Mouse (Mus musculus): ENCODE data around the gene Rpl23a.

Rpl23a gene

DNA sequence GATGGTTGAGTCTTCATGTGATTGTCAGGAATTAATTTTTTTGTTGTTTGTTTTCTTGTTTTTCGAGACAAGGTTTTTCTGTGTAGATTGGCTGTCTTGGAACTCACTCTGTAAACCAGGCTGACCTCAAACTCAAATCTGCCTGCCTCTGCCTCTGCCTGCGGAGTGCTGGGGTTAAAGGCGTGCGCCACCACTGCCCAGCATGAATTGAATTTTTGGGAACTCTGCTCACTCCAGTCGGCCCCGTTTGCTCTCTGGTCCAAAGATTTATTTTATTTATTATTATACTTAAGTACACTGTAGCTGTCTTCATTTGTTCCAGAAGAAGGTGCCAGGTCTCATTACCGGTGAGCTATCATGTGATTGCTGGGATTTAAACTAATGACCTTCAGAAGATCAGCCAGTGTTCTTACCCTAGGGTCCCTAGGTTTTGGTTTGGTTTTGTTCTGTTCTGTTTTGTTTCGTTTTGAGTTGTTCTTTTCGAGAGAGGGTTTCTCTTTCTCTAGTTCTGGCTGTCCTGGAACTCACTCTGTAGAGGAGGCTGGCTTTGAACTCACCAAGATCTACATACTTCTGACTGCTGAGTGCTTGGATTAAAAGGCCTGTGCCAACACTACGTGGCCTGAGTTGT is 615 bp upstream of the Rpl23a start:
- no peak for DNase-seq

DNA sequence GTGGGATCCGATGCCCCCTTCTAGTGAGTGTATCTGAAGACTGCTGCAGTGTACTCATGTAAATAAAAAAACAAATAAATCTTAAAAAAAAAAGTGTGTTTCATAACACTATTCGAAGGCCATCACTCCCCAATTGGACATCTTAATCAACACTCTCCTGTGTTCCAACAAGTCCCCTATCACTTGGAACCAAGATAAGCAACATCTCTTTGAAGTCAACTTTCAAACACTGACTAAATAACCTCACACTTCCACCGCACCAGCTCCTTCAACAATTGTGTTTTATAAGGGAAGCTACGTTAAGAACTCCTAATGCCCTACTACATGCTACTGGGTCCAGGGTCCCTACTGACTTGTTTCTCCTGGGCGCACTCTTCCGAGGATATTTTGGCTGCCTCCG is 934 bp downstream of the Rpl23a start:
- no peak for DNase-seq

DNA sequence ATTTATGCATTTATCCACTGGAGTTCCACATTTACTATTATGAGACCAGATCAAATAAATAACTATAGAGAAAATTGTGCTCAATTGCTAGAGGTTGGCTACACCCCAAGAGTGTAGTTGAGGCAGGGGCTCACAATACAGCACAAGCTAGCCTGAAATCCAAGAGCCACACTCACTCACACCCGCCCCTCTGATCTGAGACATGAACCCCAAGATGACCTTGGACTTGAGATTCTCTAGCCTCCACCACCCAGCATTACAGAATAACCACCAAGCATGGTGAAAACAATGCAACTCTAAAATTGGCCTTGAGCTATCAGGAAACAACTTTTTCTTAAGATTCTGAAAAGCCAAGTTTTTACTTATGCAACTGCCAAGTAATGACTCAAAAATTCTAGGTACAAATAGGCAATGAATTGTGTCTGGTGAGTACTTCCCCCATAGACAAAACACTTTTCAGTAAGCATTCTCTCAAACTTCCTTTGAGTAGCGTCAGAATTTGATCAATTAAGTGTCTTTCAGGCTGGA is 1.5 kb downstream of the Rpl23a start:
- no peak for DNase-seq

DNA sequence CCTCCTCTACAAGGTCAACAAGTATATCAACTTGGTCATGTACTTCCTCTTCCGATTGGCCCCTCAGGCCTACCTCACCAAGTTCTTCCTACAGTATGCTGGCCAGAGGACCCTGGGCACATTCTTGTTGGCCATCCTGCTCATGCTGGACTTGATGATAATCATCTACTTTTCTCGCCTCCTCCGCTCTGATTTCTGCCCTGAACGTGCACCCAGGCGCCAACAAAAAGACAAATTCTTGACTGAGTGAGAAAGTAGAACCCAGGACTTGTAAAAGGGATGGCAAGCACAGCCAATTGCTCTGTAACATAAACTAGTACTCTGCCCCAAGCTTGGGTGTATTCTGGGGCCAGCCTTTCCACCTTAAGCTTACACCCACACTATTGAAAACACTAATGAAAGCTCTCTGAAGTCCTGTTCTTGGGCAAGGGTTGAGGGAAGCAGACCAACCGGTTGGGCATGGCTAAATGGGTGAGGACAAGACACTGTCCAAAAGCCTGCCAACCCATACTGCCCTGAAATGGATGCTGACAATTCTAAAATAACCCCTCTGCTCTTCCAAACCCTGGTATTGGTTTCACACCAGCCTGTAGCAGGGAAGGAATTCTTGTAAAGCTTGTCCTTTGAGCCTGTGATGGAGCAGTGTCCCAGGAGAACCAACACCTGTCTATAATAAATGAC is 3.2 kb downstream of the Rpl23a start:
- no peak for DNase-seq

DNA sequence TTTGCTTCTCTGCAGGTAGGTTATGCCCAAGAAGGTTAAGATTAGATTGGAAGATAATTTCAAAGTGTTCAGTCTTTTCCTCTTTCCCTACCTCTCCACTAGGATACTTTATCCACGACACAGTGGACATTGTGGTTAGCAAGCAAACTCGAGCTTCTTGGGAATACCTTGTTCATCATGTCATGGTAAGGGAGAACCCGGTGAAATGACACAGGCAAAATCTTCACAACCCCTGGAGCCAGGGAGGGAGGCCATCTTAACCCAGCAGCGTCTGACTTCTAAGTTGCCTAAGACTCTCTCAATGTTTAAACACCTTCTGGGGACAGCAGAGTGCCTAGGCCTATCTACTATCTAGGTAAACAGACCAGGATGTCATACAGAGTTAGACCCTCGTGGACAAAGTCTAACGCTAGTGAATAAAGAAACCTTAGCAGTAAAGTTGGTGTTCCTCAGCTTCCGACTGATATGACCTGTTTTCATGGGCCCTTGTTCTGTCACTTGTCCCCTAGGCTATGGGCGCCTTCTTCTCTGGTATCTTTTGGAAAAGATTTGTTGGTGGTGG is 3.9 kb downstream of the Rpl23a start:
- DNase-seq = no peak

DNA sequence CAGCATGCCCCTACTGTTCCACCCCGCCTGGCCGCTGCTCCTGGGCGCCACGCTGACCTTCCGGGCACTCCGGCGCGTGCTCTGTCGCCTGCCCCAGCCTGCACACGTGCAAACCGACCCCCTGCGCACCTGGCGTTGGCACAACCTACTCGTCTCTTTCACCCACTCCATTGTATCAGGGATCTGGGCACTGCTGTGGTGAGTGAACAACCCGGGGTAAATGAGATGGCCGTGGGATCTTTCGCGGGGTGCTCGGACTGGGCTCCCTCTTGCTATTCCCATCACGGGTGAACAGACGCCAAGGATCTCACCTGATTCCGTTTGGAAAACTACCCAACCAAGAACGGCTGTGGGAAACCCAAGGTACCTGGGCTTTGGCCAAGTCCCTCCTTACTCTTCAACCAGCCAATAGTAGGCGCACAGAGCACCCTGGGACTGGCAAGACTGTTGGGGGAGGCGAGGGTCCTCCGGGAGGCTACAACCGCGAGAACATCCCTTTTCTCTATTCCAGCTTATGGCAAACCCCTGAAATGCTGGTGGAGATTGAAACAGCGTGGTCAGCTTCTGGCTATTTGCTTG is 4.4 kb downstream of the Rpl23a start:
- DNase-seq = peak; percentile 77 to 86

DNA sequence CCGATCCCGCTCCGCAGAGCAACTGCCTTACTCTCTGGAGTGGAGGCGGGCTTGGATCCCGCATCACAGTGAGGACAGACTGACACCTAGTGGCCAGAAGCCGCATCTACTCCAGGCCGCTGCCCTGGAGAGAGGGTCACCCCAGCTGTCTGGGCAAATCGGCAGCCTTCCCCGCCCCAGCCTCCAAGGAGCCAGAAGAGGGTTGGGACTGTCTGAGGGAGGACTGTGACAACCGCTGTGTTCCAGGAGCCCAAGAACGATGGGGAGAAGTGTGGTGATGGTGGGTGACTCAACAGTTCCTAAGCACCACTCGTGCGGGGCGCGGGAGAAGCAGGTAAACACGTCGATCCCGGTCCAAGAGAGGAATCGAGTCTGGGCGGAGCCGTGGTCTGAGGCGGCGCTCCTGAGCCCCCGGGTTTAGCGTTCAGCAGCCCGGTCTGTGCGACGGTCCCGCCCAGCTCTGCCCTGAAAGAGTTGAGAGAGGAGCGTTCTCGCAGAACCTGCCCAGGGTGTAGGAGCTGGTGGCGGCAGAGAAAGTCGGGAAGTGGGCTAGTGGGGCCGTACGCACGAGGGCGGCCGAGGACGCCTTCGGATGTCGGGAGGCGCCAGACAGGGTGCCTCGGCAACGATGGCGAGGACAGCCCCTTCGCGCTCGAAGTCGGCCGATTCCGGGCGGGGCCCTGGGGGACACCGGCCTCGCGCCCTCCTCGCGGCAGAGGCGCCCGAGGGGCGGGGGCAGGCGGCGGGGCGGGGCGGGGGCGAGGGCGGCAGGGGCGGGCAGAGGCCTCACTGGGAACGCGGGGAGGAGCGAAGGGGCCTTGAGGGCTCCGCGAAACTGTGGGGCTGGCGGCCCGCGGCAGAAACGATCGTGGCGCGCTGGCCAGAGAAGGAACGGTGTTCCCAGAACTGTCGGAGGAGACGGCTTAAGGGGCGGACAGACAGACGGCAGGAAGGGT is 5.2 kb downstream of the Rpl23a start:
- peak; percentile 98 for DNase-seq

DNA sequence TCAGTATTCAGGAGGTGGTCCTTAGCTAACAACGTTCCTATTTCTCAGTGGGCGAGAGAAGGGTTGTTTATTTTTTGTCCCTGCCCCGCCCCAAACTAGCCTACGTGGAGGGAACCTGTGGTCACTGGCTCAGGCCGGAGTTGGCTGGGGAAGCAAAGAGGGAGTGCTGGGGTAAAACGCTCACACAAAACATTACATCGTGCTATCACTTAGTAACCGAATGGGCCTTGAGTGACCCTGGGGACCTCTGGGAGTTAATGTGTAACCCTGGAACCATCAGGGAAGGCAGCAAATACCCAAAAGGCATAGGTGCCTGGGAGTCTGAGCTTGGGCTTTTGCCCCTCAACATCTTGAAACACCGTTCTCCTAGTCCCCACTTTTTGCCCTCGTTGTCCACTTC is 5.9 kb downstream of the Rpl23a start:
- peak; percentile 77 to 87 for DNase-seq

DNA sequence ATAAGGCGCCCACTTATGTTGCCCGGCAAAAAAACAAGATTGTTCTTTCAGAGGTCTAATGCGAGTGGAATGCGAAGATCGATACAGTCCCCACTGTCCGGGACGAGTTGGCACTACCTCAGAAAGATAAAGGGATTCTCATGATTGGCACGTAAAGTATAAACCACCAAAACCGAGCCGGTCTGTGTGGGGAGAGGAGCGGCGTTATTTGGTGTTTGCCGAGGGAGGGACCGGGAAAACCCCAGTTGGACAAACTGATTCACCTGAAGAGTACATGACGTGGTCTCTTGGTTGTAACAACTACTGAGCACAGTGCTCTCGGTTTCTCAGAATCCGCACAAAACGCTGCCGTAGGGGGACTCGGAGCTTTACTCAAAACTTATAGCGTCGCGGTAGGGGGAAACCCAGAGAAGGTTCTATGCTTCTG is 6.5 kb downstream of the Rpl23a start:
- DNase-seq = peak; percentile 19 to 44

DNA sequence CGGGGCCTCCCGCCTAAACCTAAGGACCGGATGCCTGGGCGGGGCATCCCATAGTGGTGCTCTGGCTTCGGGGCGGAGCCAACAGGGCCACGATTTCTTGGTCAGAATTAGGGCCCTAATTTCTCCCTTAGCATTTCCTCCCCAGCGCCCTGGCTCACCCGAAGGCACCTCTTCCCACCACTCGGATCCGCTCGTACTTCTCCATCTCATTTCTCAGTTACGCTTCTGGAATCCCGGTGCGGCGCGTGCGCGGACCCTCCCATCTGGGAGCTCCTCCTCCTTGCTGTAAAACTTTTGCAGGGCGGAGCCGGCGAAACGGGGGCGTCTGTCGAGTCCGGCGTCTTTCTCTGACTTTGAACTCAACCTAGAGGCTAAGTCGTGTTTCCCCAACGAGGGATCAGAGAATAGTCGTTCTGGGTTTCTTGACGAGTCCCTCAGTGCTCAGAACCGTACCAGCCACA is 7.0 kb downstream of the Rpl23a start, which contains the start of the genes Nek8 and Tlcd1:
TSS of gene Nek8 (minus strand) at position 274 of the 461 bp plus-strand sequence.
TSS of gene Tlcd1 (plus strand) at position 310 of the 461 bp plus-strand sequence.
- peak; percentile 95 to 97 for DNase-seq

DNA sequence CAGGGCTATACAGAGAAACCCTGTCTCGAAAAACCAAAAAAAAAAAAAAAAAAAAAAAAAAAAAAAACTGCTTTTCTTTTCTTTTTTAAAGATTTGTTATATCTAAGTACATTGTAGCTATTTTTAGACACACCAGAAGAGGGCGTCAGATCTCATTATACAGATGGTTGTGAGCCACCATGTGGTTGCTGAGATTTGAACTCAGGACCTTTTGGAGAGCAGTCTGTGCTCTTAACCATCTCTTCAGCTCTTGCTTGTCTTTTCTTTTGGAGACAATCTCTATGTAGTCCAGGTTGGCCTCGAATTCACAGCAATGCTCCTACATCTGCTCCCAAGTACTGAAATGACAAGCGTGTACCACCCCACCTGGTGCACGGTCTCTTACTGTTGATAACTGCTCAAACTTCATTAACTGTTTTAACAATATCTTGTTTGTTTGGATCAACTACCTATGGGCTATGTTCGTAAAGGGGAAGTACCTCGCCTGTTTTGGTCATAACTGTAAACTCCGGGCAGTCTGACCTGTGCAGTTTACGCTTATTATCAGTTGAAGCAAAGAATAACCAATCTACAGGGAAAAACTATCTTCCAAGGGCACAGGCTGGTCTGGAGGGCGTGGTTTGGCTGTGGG is 7.5 kb downstream of the Rpl23a start:
- DNase-seq = no peak

DNA sequence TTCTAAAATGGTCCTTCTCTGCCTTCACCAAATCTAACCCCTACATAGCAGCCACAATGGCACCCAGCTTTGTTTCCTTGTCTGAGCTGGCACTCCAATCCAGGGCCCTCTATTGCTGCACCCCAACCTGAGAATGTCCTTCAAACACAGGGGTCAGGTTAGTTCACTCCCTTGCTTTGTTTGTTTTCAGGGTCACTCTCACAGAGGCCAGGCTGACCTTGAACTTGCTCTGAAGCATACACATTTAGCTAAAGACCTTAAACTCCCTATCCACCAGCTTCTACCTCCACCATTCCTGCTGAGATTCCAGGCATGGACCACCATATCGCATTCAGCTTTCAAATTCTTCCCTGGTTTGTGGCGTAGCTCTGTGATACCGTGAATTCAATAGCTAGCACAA is 8.9 kb downstream of the Rpl23a start:
- DNase-seq = no peak

DNA sequence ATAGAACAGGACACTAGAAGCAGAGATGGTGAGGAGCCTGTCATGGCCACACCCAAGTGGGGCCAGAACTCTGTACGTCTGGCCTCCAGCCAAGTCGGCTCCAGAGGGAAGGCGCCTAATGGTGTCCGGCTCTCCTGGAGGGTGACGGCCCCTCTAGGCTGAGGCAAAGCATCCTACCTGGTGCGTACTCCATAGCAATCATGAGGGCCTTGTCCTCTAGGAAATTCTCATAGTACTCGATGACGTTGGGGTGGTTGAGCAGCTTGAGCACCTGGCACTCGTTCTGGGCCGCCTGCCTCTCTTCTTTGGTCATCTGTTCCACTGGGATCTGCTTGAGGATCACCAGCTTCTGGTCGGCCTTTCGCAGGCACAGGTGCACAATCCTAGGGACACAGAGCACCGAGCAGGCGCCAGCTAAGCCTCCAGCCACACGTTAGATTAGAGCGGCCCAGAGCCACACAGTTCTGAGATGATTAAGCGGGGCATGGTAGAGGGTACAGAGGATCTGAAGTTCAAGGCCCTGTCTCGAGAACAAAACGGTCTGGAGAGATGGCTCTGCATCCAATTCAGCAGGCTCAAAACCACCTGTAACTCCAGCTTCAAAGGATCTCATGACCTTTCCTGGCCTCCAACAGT is 10.5 kb downstream of the Rpl23a start:
- no peak for DNase-seq

DNA sequence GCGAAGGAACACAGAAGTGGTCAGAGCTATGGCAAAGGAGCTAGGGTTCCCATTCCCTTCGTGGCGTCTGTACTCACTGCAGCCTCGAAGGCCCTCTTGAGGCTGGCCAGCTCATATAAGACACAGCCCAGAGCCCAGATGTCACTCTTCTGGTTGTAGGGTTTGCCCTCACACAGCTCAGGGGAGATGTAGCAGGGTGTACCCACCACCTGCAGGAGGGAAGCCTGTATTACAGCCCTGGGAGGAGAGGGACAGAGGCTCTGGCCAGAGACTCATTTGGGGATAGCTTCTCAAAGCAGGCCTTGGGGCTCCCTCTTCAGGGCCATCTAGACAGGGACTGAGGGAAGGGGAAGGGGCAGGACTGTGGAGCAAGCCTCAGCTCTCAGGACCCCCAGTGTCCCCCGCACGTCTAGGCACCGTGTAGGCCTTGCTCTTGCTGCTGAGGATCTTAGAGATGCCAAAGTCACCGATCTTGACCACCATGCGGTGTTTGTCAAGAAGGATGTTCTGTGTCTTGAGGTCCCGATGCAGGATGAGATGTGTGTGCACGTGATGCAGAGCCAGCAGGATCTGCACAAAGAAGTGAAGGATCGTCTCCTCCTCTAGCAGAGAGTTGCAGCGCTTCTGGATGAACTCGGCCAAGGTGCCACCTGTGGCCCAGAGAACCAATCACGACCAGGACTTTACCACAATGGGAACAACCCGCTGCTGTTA is 11.2 kb downstream of the Rpl23a start:
- DNase-seq = peak in 1 of 2 experiments; percentile 60

DNA sequence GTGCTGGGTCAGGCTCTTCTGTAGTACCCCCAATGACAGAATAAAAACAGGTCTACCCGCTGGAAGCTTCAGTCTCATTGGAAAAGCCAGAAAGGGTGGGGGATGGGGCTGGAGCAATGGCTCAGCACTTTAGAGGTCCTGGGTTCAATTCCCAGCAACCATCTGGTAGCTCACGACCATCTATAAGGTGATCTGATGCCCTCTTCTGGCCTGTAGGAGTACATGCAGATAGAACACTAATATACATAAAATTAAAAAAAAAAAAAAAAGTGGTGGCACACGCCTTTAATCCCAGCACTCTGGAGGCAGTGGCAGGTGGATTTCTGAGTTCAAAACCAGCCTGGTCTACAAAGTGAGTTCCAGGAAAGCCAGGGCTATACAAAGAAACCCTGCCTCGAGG is 12.1 kb downstream of the Rpl23a start:
- DNase-seq = no peak

DNA sequence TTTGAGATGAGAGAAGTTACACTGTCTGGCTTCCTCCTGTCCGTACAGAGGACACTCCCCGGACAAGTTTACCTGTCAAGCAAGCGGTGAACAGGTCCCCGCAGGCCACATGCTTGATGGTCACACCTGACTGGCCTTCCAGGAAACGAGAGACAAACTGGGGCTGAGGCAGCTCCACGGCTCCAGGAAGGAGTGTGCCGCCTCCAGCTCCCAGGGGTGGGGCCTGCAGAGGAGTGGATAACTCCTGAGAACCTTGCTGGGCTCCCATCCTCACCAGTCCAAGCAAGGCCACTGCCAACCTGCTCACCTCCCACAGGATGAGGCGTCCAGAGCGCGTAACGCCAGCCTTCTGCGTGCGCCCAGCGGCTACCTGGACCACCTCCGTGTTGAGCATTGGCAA is 13.1 kb downstream of the Rpl23a start:
- peak in 1 of 2 experiments; percentile 66 for DNase-seq

DNA sequence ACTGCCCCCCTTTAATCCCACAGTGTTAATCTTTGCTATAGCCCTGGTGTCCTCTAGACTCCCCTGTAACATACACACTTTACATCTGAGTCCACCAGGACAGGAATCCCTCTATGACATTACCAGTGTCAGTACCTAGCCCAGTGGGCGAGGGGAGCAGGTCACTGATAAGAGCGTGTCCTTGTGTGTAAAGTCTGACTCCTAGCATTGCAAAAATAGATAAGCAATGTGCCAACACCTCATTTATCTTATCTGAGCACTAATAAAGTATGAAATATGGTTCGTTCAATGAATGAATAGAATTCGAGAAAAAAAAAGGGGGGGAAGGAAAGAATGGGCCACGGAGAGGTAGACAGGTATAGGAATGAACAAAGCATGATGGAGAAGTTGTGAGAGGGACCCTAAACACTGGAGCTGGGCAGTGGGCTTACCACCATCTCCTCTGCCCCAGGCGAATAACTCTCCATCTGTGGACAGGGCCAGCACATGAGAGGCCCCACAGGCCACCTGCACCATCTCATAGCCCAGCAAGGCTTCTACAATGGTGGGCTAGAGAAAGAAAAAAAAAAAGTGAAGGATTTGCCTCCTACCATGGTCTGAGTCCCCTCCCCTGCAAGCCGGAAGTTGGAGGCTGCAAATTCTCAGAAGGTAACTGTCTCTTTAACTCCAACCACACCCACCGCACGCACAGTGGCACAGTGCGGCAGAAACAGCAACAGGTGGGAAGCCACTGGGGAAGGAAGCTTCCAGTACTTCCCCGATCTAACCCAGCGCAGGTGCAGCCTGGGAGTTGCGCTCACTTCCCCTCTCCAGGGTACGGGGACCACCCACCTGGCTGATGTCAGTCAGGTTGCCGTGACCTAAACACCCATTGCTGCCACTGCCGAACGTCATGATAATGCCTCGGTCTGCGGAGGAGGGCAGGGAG is 14.6 kb downstream of the Rpl23a start:
- DNase-seq = peak in 1 of 2 experiments; percentile 49

DNA sequence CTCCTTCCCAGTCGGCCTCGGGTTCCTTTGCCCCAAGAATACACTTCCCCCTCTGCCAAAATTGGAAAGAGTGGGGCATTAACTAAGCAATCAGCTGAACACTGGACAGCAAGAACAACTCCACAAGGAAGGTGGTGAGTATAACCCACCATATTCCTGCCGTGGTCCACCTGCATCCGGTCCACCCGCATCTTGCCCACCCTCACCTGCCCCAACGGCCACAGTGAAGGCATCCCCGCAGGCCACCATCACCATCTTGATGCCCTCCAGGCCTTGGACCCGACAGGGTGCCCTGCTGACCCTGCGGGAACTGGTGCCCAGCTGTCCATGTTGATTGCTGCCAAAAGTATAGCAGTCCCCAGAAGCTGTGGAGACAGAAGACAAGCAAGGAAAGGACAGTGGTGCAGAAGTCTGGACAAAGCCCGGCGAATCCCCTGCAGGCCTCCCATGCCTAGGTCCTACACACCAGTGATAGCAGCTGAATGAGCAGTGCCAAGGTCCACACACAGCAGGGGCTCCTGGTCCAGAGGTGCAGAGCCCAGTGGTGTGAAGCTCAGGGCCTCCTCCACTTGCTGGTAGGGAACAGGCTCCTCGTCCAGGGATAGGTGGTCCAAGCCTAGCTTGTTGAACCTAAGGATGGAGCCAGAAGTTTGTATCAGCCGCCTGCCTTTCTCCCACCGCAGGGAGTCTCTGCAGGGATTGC is 16.0 kb downstream of the Rpl23a start:
- no peak for DNase-seq

DNA sequence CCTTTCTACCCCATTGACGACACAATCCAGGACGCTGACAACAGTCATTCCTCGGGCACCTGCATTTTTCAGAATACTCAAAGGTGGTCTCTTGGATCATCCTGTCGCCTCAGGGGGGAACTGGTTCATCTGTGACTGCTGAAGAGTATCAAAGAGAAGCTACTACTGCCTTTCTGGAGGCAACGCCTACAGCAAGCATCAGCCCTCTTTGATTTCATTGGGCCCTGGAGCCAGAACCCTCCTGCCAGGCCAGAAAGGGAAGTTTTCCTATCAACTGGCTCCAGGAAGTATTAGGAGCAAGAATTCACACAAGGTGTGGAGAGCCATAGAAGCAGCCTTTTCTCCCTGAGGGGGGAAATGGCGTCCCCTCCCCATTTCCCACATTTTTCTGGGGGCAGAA is 16.7 kb downstream of the Rpl23a start:
- DNase-seq = no peak

Measured in kidney, postnatal 4 days (tissue).